Mouse (Mus musculus) T-helper 2 cell (primary cell): ENCODE data around the gene Olfr1109.

ENCODE experiments used
- in situ Hi-C: fragments of 300-600 bp; cut with MboI, MseI; formaldehyde crosslinking; loops from one replicate; pipeline ENCODE4 v1.15.1; 2025; ENCODE audit warnings: high pct_unique_total_duplicates

Gene Olfr1109

DNA sequence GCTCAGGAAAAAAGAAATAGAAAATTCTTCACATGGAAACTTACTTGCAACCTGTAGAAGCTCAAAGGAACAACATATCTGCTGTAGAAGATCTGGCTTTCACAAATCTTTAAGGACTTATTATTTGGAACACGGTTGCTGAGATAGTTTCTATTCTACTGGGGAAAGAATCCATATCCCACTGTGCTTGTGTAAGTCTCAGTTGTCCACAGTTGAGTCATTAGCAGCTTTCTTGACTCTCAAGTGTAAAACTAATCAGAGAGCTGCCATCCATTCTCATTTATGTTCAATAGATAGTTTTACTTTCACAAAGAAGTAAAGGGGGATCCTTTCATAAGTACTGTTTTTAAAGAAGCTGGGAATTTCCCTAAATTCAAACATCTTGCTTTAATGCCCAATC is at the start of gene Olfr1109:
TSS of gene Olfr1109 (minus strand) at position 101 of the 400 bp plus-strand sequence.
- in situ Hi-C loops = no loop called here

GRCm38 (mm10) chr2:87140200-87140599 is 44.4 kb upstream of the Olfr1109 start, which contains the start of gene Olfr1110:
Olfr1110 (minus strand) TSS chr2:87140300.
- in situ Hi-C loops = no loop called here

DNA sequence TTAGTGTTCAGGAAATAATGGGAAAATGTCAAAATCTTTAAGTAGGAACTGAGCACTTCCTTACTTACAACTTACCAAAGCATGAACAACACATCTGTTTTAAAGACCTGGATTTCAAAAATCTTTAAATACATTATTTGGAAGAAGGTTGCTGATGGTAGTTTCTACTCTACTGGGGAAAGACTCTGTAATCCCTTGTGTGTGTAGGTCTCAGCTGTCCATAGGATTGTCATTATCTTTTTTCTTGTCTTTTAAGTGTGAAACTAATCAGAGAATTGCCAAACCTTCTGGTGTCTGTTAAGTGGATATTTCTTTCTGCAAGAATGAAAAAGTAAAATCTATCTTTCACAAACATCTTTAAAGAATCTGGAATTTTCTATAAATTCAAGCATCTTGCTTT is 18.7 kb upstream of the Olfr1109 start, which contains the start of gene Olfr259:
TSS of gene Olfr259 (minus strand) at position 101 of the 400 bp plus-strand sequence.
- in situ Hi-C loops = no loop called here

DNA sequence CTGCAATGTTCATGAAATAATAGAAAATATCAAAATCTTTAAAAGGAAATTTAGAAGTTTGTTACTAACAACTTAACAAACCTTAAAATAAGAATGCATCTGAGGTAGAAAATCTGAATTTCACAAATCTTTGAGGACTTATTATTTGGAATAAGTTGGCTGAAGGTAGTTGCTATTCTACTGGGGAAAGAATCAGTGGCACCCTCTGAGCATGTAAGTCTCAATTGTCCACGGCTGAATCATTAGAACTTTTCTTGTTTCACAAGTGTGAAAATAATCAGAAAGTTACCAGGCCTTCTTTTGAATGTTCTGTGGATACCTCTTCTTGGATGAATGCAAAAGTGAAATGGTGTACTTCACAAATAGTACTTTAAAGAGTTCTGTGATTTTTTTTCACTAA is 20.1 kb downstream of the Olfr1109 start, which contains the start of gene Olfr1107:
TSS of gene Olfr1107 (minus strand) at position 101 of the 400 bp plus-strand sequence.
- in situ Hi-C loops = no loop called here

DNA sequence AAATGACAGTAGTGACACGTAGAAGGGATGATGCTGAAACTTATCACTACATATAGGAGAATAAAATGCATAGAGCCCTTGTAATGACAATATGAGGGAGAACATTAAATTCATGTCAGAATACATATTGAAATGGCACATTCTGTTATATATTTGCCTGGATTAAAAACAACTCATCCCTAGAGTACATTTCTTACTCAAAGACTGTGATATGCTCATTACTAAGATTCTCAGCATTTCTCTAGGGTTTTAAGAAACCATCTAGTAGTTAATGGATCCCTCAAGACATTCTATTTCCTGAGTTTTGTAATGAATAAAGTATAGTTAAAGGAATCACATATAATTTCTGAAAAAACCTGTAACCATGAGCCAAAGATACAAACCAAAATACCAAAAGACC is 43.6 kb downstream of the Olfr1109 start, which contains the start of gene Olfr1106:
TSS of gene Olfr1106 (minus strand) at position 101 of the 400 bp plus-strand sequence.
- in situ Hi-C loops = no loop called here
